Mouse (Mus musculus): ENCODE data around the gene Hck. TPM values are rescaled to one million over a fixed set of nuclear protein-coding genes. Genes with fewer than 3 reads are reported as not detected.

The Hck gene
- polyA plus RNA-seq, 1 experiment: 78.9 TPM

- Histone ChIP-seq H3K36me3 (ENCODE audit: control insufficient read depth, insufficient read depth, low read length) (no peaks in the 10 kb centered on the region), H3K27ac (ENCODE audit: insufficient read depth, low read length) (peak overlapping the region; percentile 95), H3K4me3 (ENCODE audit: extremely low read depth, insufficient read depth, insufficient read length) (peak overlapping the region; percentile 51; the same call in 1 of the 2 replicates), H3K27me3 (ENCODE audit: control insufficient read depth, insufficient read depth, low read length) (no peaks in the 10 kb centered on the region), H3K4me1 (ENCODE audit: control insufficient read depth, insufficient read depth, insufficient read length) (peaks cover 26% of the 10 kb centered on the region; the same call in 1 of the 2 replicates)
- DNase-seq (ENCODE audit: low read depth in 1 of 2, low spot score in 2 of 2): peak; percentile 85 to 90
- WGBS: 6% methylated on average over 10 of the region's 10 CpGs
- TF ChIP-seq POLR2A (IDR thresholded peaks at IDR 0.05; ENCODE audit: low read depth, low read length) (no peak), CTCF (IDR thresholded peaks at IDR 0.05; ENCODE audit: extremely low read depth, insufficient read depth, insufficient read length, insufficient replicate concordance) (no peak)
Measured at GRCm38 (mm10) chr2:153090551-153091165, 17.6 kb upstream of the Hck start.

- no peak for DNase-seq (ENCODE audit: low read depth in 1 of 2, low spot score in 2 of 2)
- WGBS: 69% methylated on average over 23 of the region's 23 CpGs
- Histone ChIP-seq H3K4me1 (ENCODE audit: control insufficient read depth, insufficient read depth, insufficient read length) (peaks cover 2% of the 10 kb centered on the region; the same call in 1 of the 2 replicates), H3K4me3 (ENCODE audit: extremely low read depth, insufficient read depth, insufficient read length) (no peak overlapping the region), H3K27ac (ENCODE audit: insufficient read depth, low read length) (no peak overlapping the region), H3K36me3 (ENCODE audit: control insufficient read depth, insufficient read depth, low read length) (no peaks in the 10 kb centered on the region; the same call in 1 of the 2 replicates), H3K27me3 (ENCODE audit: control insufficient read depth, insufficient read depth, low read length) (no peaks in the 10 kb centered on the region)
- no peak for TF ChIP-seq CTCF (IDR thresholded peaks at IDR 0.05; ENCODE audit: extremely low read depth, insufficient read depth, insufficient read length, insufficient replicate concordance)
- no peak for TF ChIP-seq POLR2A (IDR thresholded peaks at IDR 0.05; ENCODE audit: low read depth, low read length)
Measured at GRCm38 (mm10) chr2:153107046-153107766, 1.1 kb upstream of the Hck start.

GRCm38 (mm10) chr2:153107802-153108201 is 466 bp upstream of the Hck start:
- peaks cover 2% of the 10 kb centered on the region; the same call in 1 of the 2 replicates for H3K4me1 ChIP-seq (ENCODE audit: control insufficient read depth, insufficient read depth, insufficient read length)
- no peaks in the 10 kb centered on the region; the same call in 1 of the 2 replicates for H3K36me3 ChIP-seq (ENCODE audit: control insufficient read depth, insufficient read depth, low read length)
- WGBS: 33% methylated on average over 15 of the region's 15 CpGs
- no peak for TF ChIP-seq CTCF (IDR thresholded peaks at IDR 0.05; ENCODE audit: extremely low read depth, insufficient read depth, insufficient read length, insufficient replicate concordance)
- no peak for TF ChIP-seq POLR2A (IDR thresholded peaks at IDR 0.05; ENCODE audit: low read depth, low read length)
- H3K27ac ChIP-seq (ENCODE audit: insufficient read depth, low read length): no peak overlapping the region
- peak in 1 of 2 experiments; percentile 2 for DNase-seq (ENCODE audit: low read depth in 1 of 2, low spot score in 2 of 2)
- H3K4me3 ChIP-seq (ENCODE audit: extremely low read depth, insufficient read depth, insufficient read length): 0 out of 2 replicates have a peak overlapping the region, but pooled peaks have one; percentile 75
- H3K27me3 ChIP-seq (ENCODE audit: control insufficient read depth, insufficient read depth, low read length): no peaks in the 10 kb centered on the region

- H3K27ac ChIP-seq (ENCODE audit: insufficient read depth, low read length): no peak overlapping the region
- H3K27me3 ChIP-seq (ENCODE audit: control insufficient read depth, insufficient read depth, low read length): no peaks in the 10 kb centered on the region
- TF ChIP-seq CTCF (IDR thresholded peaks at IDR 0.05; ENCODE audit: extremely low read depth, insufficient read depth, insufficient read length, insufficient replicate concordance) (no peak), POLR2A (IDR thresholded peaks at IDR 0.05; ENCODE audit: low read depth, low read length) (no peak)
- H3K4me3 ChIP-seq (ENCODE audit: extremely low read depth, insufficient read depth, insufficient read length): peak overlapping the region; percentile 75; the same call in 1 of the 2 replicates
- peaks cover 9% of the 10 kb centered on the region; the same call in 1 of the 2 replicates for H3K4me1 ChIP-seq (ENCODE audit: control insufficient read depth, insufficient read depth, insufficient read length)
- H3K36me3 ChIP-seq (ENCODE audit: control insufficient read depth, insufficient read depth, low read length): peaks cover 1% of the 10 kb centered on the region; the same call in 1 of the 2 replicates
- 78% methylated on average over 7 of the region's 7 CpGs for WGBS
- DNase-seq (ENCODE audit: low read depth in 1 of 2, low spot score in 2 of 2): peak in 1 of 2 experiments; percentile 2
Measured at GRCm38 (mm10) chr2:153109596-153109995, 1.3 kb downstream of the Hck start.

GRCm38 (mm10) chr2:153111298-153111697 is 3.0 kb downstream of the Hck start:
- H3K27me3 ChIP-seq (ENCODE audit: control insufficient read depth, insufficient read depth, low read length): no peaks in the 10 kb centered on the region
- DNase-seq (ENCODE audit: low read depth in 1 of 2, low spot score in 2 of 2): no peak
- no peak overlapping the region for H3K4me3 ChIP-seq (ENCODE audit: extremely low read depth, insufficient read depth, insufficient read length)
- peaks cover 2% of the 10 kb centered on the region; the same call in 1 of the 2 replicates for H3K36me3 ChIP-seq (ENCODE audit: control insufficient read depth, insufficient read depth, low read length)
- no peak overlapping the region; the same call in 1 of the 2 replicates for H3K27ac ChIP-seq (ENCODE audit: insufficient read depth, low read length)
- 66% methylated on average over 7 of the region's 7 CpGs for WGBS
- TF ChIP-seq CTCF (IDR thresholded peaks at IDR 0.05; ENCODE audit: extremely low read depth, insufficient read depth, insufficient read length, insufficient replicate concordance) (no peak), POLR2A (IDR thresholded peaks at IDR 0.05; ENCODE audit: low read depth, low read length) (no peak)
- peaks cover 20% of the 10 kb centered on the region for H3K4me1 ChIP-seq (ENCODE audit: control insufficient read depth, insufficient read depth, insufficient read length)

GRCm38 (mm10) chr2:153115679-153116081 is 7.4 kb downstream of the Hck start:
- peak overlapping the region; percentile 70 for H3K27ac ChIP-seq (ENCODE audit: insufficient read depth, low read length)
- peaks cover 2% of the 10 kb centered on the region; the same call in 1 of the 2 replicates for H3K36me3 ChIP-seq (ENCODE audit: control insufficient read depth, insufficient read depth, low read length)
- H3K4me3 ChIP-seq (ENCODE audit: extremely low read depth, insufficient read depth, insufficient read length): no peak overlapping the region
- TF ChIP-seq POLR2A (IDR thresholded peaks at IDR 0.05; ENCODE audit: low read depth, low read length) (no peak), CTCF (IDR thresholded peaks at IDR 0.05; ENCODE audit: extremely low read depth, insufficient read depth, insufficient read length, insufficient replicate concordance) (no peak)
- no peak for DNase-seq (ENCODE audit: low read depth in 1 of 2, low spot score in 2 of 2)
- peaks cover 27% of the 10 kb centered on the region for H3K4me1 ChIP-seq (ENCODE audit: control insufficient read depth, insufficient read depth, insufficient read length)
- 28% methylated on average over 4 of the region's 4 CpGs for WGBS
- H3K27me3 ChIP-seq (ENCODE audit: control insufficient read depth, insufficient read depth, low read length): no peaks in the 10 kb centered on the region

All from spleen, adult 2 months (tissue).